Mouse (Mus musculus) stomach, postnatal 0 days (tissue): Measurements from ENCODE around the gene Olfr959.

Experiments
- CTCF ChIP-seq: IDR thresholded peaks from 2 replicates; pipeline ENCODE4 v1.5.1; 2016; ENCODE audit warnings: antibody characterized with exemption, low read depth, mild to moderate bottlenecking, moderate library complexity
- EP300 ChIP-seq: optimal IDR thresholded peaks from 2 replicates; pipeline ENCODE3; 2016; ENCODE audit warnings: antibody characterized with exemption

DNA sequence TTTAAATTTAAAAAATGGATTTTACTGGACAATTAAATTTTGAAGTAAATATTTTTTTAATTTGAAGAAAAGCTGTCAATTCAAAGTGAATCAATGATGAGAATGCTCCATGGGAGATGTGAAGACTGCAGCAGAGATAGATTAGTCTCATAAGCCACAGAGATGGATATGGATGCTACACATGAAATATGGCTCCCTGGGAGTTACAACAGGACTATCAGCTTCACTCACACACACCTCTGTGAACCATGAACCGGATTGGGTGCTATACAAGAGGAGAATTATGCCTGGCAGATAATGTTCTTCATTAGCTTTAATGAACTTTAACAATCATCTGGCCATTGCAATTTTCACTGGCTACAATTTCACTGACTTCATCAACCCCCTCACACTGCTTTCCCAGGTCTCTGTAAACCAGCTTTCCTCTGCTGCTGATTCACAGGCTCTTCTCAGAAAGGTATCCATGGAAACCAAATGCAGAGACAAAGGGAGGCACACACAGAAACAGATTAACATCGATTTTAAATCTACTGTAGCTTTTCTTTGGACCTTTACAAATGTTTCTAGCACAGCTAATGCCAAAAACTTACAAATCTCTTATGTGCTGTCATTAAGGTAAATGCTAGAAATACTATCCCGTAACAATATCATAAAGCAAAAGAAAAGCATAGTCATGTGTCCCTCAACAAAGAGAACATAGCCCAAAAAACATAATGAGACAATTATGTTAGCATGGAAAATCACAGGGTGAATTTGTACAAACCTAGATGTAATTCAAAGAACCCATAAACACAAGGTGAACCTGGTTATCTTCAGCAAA, 17.6 kb downstream of the Olfr959 start:
- TF ChIP-seq CTCF: no peak
- no peak for TF ChIP-seq EP300
